Mouse (Mus musculus) cerebellum, postnatal 14 days (tissue): ENCODE measurements at regions not wholly inside any gene's neighbourhood (a gene's known extent, or its start where the extent isn't known, plus 50 kb on each side); places are given as distances from the start of the nearest gene placed in this dataset.
"Not testable (repeated sequence)": the region's sequence is repeated elsewhere in the genome, so short reads cannot be mapped to it uniquely, and the experiment has no call there.

Experiments
- DNase-seq, 2 experiments: peaks; one replicate each; pipeline ENCODE4 v3.0.0; 2021; ENCODE audit warnings: mixed read lengths in 2 of 2

- peak in 1 of 2 experiments; percentile 31 for DNase-seq
These were observed 122.0 kb upstream of the Gm11096 start for GRCm38 (mm10) chr17:81319605-81320004.

GRCm38 (mm10) chr17:81316655-81317054 lies 124.9 kb upstream of the Gm11096 start:
- peak; percentile 27 to 34 for DNase-seq

GRCm38 (mm10) chr17:81305880-81306279 lies 135.7 kb upstream of the Gm11096 start:
- DNase-seq, result no peak

GRCm38 (mm10) chr17:81304574-81304973 lies 137.0 kb upstream of the Gm11096 start:
- DNase-seq, result no peak

- no peak for DNase-seq
These were observed 139.1 kb upstream of the Gm11096 start for GRCm38 (mm10) chr17:81302490-81302889.

- no peak for DNase-seq
These were observed 149.7 kb upstream of the Gm11096 start for GRCm38 (mm10) chr17:81291829-81292228.

- no peak for DNase-seq
These were observed 159.0 kb upstream of the Gm11096 start for GRCm38 (mm10) chr17:81282543-81282942.

GRCm38 (mm10) chr17:81270235-81270634 lies 171.3 kb upstream of the Gm11096 start:
- no peak for DNase-seq

- DNase-seq, result no peak
These were observed 179.6 kb upstream of the Gm11096 start for GRCm38 (mm10) chr17:81261957-81262356.

- no peak for DNase-seq
These were observed 181.5 kb upstream of the Gm11096 start for GRCm38 (mm10) chr17:81260036-81260435.

- no peak for DNase-seq
These were observed 185.5 kb upstream of the Gm11096 start for GRCm38 (mm10) chr17:81256106-81256505.

GRCm38 (mm10) chr17:81250748-81251147 lies 185.9 kb upstream of the Thumpd2 start:
- DNase-seq, result peak; percentile 82 to 84

GRCm38 (mm10) chr17:81246156-81246555 lies 181.3 kb upstream of the Thumpd2 start:
- DNase-seq, result no peak

- DNase-seq, result not testable (repeated sequence)
These were observed 166.9 kb upstream of the Thumpd2 start for GRCm38 (mm10) chr17:81231771-81232170.

GRCm38 (mm10) chr17:81225281-81225680 lies 160.4 kb upstream of the Thumpd2 start:
- DNase-seq, result no peak

- DNase-seq, result no peak
These were observed 156.6 kb upstream of the Thumpd2 start for GRCm38 (mm10) chr17:81221436-81221835.

- DNase-seq, result no peak
These were observed 150.0 kb upstream of the Thumpd2 start for GRCm38 (mm10) chr17:81214844-81215243.

GRCm38 (mm10) chr17:81212043-81212442 lies 147.2 kb upstream of the Thumpd2 start:
- no peak for DNase-seq

- peak; percentile 22 to 32 for DNase-seq
These were observed 145.5 kb upstream of the Thumpd2 start for GRCm38 (mm10) chr17:81210389-81210788.

GRCm38 (mm10) chr17:81209323-81209722 lies 144.4 kb upstream of the Thumpd2 start:
- DNase-seq, result no peak

- DNase-seq, result no peak
These were observed 136.2 kb upstream of the Thumpd2 start for GRCm38 (mm10) chr17:81201052-81201451.

- no peak for DNase-seq
These were observed 129.1 kb upstream of the Thumpd2 start for GRCm38 (mm10) chr17:81194006-81194405.

- DNase-seq, result peak; percentile 88 to 92
These were observed 128.5 kb upstream of the Thumpd2 start for GRCm38 (mm10) chr17:81193230-81193871.

GRCm38 (mm10) chr17:81189996-81190395 lies 125.1 kb upstream of the Thumpd2 start:
- peak; percentile 69 to 70 for DNase-seq

GRCm38 (mm10) chr17:81185685-81186084 lies 120.8 kb upstream of the Thumpd2 start:
- DNase-seq, result no peak
